Mouse (Mus musculus) myocyte (in vitro differentiated cells): ENCODE data around the gene Sacm1l. TPM values are rescaled to one million over a fixed set of nuclear protein-coding genes. Genes with fewer than 3 reads are reported as not detected.

Experiments used
- H3K27me3 ChIP-seq: one replicate; pipeline ENCODE4 v1.6.1; 2011; ENCODE audit not compliant: control insufficient read depth, insufficient read depth, insufficient read length
- H3K36me3 ChIP-seq: one replicate; pipeline ENCODE4 v1.6.1; 2011; ENCODE audit not compliant: control insufficient read depth, insufficient read depth
- H3K4me2 ChIP-seq: one replicate; pipeline ENCODE4 v1.6.1; 2011; ENCODE audit warnings: low read depth, control low read depth
- H3K4me3 ChIP-seq: one replicate; pipeline ENCODE4 v1.5.1; 2011; ENCODE audit warnings: mild to moderate bottlenecking, control low read depth, moderate library complexity
- H3K79me2 ChIP-seq: one replicate; pipeline ENCODE4 v1.6.1; 2011; ENCODE audit not compliant: control insufficient read depth, insufficient read depth
- H3ac ChIP-seq: one replicate; pipeline ENCODE4 v1.6.1; 2011; ENCODE audit not compliant: control insufficient read depth, insufficient read length
- CEBPB ChIP-seq: IDR thresholded peaks from 2 replicates; pipeline ENCODE4 v1.6.1; 2011; ENCODE audit warnings: mild to moderate bottlenecking, moderate library complexity; ENCODE audit not compliant: poor library complexity, insufficient read depth, severe bottlenecking
- E2F4 ChIP-seq: IDR thresholded peaks from one replicate; pipeline ENCODE4 v1.6.1; 2011; ENCODE audit warnings: mild to moderate bottlenecking, control low read depth, moderate library complexity; ENCODE audit not compliant: insufficient read depth
- MAX ChIP-seq: IDR thresholded peaks from one replicate; pipeline ENCODE4 v1.6.1; 2011; ENCODE audit warnings: low read depth, mild to moderate bottlenecking, control low read depth
- MYOD1 ChIP-seq, 3 experiments: IDR thresholded peaks; one replicate each; pipeline ENCODE4 v1.6.1; 2011; ENCODE audit warnings: control low read depth in 2 of 3, low read depth in 2 of 3, mild to moderate bottlenecking in 2 of 3, moderate library complexity in 1 of 3; ENCODE audit not compliant: insufficient read length in 2 of 3, control insufficient read depth in 1 of 3
- MYOG ChIP-seq, 3 experiments: IDR thresholded peaks; one replicate each; pipeline ENCODE4 v1.6.1; 2011; ENCODE audit warnings: control low read depth in 2 of 3, low read depth in 2 of 3, mild to moderate bottlenecking in 2 of 3; ENCODE audit not compliant: insufficient read length in 2 of 3, control insufficient read depth in 1 of 3, insufficient read depth in 1 of 3
- POLR2A ChIP-seq: IDR thresholded peaks from one replicate; pipeline ENCODE4 v1.6.1; 2011; ENCODE audit warnings: low read depth, mild to moderate bottlenecking, control low read depth, moderate library complexity; ENCODE audit not compliant: insufficient read length
- POLR2AphosphoS2 ChIP-seq: IDR thresholded peaks from one replicate; pipeline ENCODE4 v1.6.1; 2011; ENCODE audit warnings: low read depth, control low read depth; ENCODE audit not compliant: insufficient read length
- REST ChIP-seq: IDR thresholded peaks from one replicate; pipeline ENCODE4 v1.6.1; 2011; ENCODE audit warnings: mild to moderate bottlenecking, control low read depth, moderate library complexity; ENCODE audit not compliant: insufficient read depth, insufficient read length
- SRF ChIP-seq: IDR thresholded peaks from one replicate; pipeline ENCODE4 v1.6.1; 2011; ENCODE audit warnings: low read depth; ENCODE audit not compliant: control insufficient read depth, insufficient read length
- TCF12 ChIP-seq: IDR thresholded peaks from one replicate; pipeline ENCODE4 v1.6.1; 2011; ENCODE audit warnings: mild to moderate bottlenecking, control low read depth; ENCODE audit not compliant: poor library complexity, insufficient read depth, severe bottlenecking
- TCF3 ChIP-seq: IDR thresholded peaks from one replicate; pipeline ENCODE4 v1.6.1; 2011; ENCODE audit warnings: low read depth, control low read depth; ENCODE audit not compliant: insufficient read length
- USF1 ChIP-seq: IDR thresholded peaks from one replicate; pipeline ENCODE4 v1.6.1; 2011; ENCODE audit warnings: low read depth, mild to moderate bottlenecking, control low read depth, moderate library complexity
- polyA plus RNA-seq: library from polyadenylated mRNA; unstranded; fragments of >200 nt; fragmentation: generic; extraction: Trizol; gene quantifications from one replicate; pipeline ENCODE4 v1.2.1, GENCODE M21; 2012; ENCODE audit warnings: missing spikeins

Sacm1l gene
- polyA plus RNA-seq, 1 experiment: 11.0 TPM

GRCm38 (mm10) chr9:123490930-123491329 is 38.6 kb upstream of the Sacm1l start:
- TF ChIP-seq TCF3 (no peak), CEBPB (no peak), SRF (no peak), MYOD1 (IDR thresholded peaks at IDR 0.05; ENCODE audit: control insufficient read depth in 1 of 3, insufficient read length in 2 of 3, low read depth in 2 of 3) (no peak), POLR2AphosphoS2 (no peak), POLR2A (no peak), MAX (no peak), MYOG (IDR thresholded peaks at IDR 0.05; ENCODE audit: control insufficient read depth in 1 of 3, insufficient read depth in 1 of 3, insufficient read length in 2 of 3, low read depth in 2 of 3) (no peak), USF1 (no peak), TCF12 (no peak), REST (no peak), E2F4 (no peak)

DNA sequence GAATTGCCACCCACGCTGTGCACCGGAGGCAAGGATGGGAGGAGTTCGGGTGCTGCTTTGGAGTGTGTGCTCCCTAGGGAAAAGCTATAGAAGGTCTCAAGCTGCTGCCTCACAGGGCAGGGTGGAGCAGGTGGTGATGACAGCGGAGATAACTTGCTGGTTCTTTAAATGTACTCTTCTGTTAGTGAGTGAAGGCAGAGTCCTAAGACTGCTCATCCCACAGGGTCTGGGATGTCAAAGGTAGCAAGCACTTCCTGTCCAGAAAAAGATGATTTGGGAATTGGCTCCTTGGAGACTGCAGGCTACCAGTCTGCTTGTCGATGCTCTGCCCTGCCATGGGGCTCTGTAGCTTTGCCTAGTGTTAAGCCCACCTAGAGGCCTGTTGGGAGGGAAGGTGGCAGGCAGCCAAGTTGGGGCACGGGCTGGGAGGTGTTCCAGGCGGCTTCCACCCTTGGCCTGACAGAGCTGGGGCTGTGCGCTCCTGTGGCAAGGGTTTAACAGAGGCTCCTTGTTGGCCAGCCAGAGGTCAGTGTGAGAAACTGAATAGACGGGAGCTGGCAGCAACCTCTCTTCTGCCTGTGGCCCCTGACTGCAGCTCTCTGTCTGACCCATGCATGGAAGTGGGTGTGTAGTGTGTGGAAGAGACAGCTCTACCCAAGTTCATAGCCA is 37.5 kb upstream of the Sacm1l start:
- Histone ChIP-seq H3K27me3 (no peaks in the 10 kb centered on the region), H3K36me3 (peaks cover 5% of the 10 kb centered on the region), H3K4me3 (no peak overlapping the region), H3K4me2 (no peak overlapping the region), H3K79me2 (peaks cover 86% of the 10 kb centered on the region), H3ac (no peak overlapping the region)
- TF ChIP-seq USF1: no peak
- no peak for TF ChIP-seq TCF12
- no peak for TF ChIP-seq REST
- no peak for TF ChIP-seq POLR2AphosphoS2
- TF ChIP-seq TCF3: no peak
- TF ChIP-seq CEBPB: no peak
- no peak for TF ChIP-seq MYOD1 (IDR thresholded peaks at IDR 0.05; ENCODE audit: control insufficient read depth in 1 of 3, insufficient read length in 2 of 3, low read depth in 2 of 3)
- no peak for TF ChIP-seq SRF
- no peak for TF ChIP-seq POLR2A
- TF ChIP-seq E2F4: no peak
- TF ChIP-seq MYOG (IDR thresholded peaks at IDR 0.05; ENCODE audit: control insufficient read depth in 1 of 3, insufficient read depth in 1 of 3, insufficient read length in 2 of 3, low read depth in 2 of 3): no peak
- no peak for TF ChIP-seq MAX

More at GRCm38 (mm10) chr9:123490930-123491329, 38.6 kb upstream of the Sacm1l start:
- no peak overlapping the region for H3ac ChIP-seq
- H3K27me3 ChIP-seq: no peaks in the 10 kb centered on the region
- H3K79me2 ChIP-seq: peaks cover 93% of the 10 kb centered on the region
- H3K36me3 ChIP-seq: peaks cover 8% of the 10 kb centered on the region
- H3K4me3 ChIP-seq: no peak overlapping the region
- H3K4me2 ChIP-seq: peak overlapping the region; percentile 50

GRCm38 (mm10) chr9:123496665-123497064 is 32.9 kb upstream of the Sacm1l start:
- TF ChIP-seq POLR2A: no peak
- no peak for TF ChIP-seq E2F4
- no peak for TF ChIP-seq USF1
- TF ChIP-seq MYOD1 (IDR thresholded peaks at IDR 0.05; ENCODE audit: control insufficient read depth in 1 of 3, insufficient read length in 2 of 3, low read depth in 2 of 3): no peak
- TF ChIP-seq MAX: no peak
- TF ChIP-seq CEBPB: no peak
- no peak for TF ChIP-seq TCF12
- TF ChIP-seq SRF: no peak
- Histone ChIP-seq H3K4me3 (no peak overlapping the region), H3K36me3 (peaks cover 6% of the 10 kb centered on the region), H3K79me2 (peaks cover 67% of the 10 kb centered on the region), H3K27me3 (no peaks in the 10 kb centered on the region), H3K4me2 (no peak overlapping the region), H3ac (no peak overlapping the region)

GRCm38 (mm10) chr9:123497906-123498305 is 31.7 kb upstream of the Sacm1l start:
- H3K36me3 ChIP-seq: peaks cover 10% of the 10 kb centered on the region
- TF ChIP-seq CEBPB (no peak), REST (no peak), TCF12 (no peak), POLR2AphosphoS2 (no peak), E2F4 (no peak), USF1 (no peak), MAX (no peak), TCF3 (no peak), SRF (no peak), MYOD1 (IDR thresholded peaks at IDR 0.05; ENCODE audit: control insufficient read depth in 1 of 3, insufficient read length in 2 of 3, low read depth in 2 of 3) (no peak), MYOG (IDR thresholded peaks at IDR 0.05; ENCODE audit: control insufficient read depth in 1 of 3, insufficient read depth in 1 of 3, insufficient read length in 2 of 3, low read depth in 2 of 3) (no peak), POLR2A (no peak)
- H3K79me2 ChIP-seq: peaks cover 55% of the 10 kb centered on the region
- H3ac ChIP-seq: no peak overlapping the region
- H3K4me3 ChIP-seq: no peak overlapping the region
- H3K27me3 ChIP-seq: no peaks in the 10 kb centered on the region
- no peak overlapping the region for H3K4me2 ChIP-seq

DNA sequence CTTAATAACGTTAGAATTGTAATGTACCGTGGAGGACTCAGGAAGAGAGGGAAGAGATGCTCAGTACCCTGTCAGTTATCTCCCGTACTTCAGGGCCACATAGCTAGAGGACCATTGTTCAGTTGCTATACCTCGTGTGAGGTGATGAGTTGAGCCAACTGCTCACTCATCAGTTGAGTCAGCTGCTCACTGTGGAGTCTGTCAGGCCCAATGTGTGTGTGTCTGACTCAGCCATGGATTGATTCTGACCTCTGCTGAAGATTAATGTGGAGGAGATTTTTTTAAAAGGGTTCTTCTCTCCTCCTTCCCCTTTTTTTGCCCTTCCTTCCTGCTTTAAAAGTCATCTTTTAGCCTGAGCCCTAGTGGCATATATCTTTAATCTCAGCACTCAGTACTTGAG is 29.1 kb upstream of the Sacm1l start:
- H3K79me2 ChIP-seq: peaks cover 29% of the 10 kb centered on the region
- TF ChIP-seq POLR2A: no peak
- no peak for TF ChIP-seq TCF12
- no peak for TF ChIP-seq CEBPB
- peak in 1 of 3 experiments; percentile 9 for TF ChIP-seq MYOG (IDR thresholded peaks at IDR 0.05; ENCODE audit: control insufficient read depth in 1 of 3, insufficient read depth in 1 of 3, insufficient read length in 2 of 3, low read depth in 2 of 3)
- TF ChIP-seq REST: no peak
- no peak for TF ChIP-seq USF1
- TF ChIP-seq MYOD1 (IDR thresholded peaks at IDR 0.05; ENCODE audit: control insufficient read depth in 1 of 3, insufficient read length in 2 of 3, low read depth in 2 of 3): peak in 2 of 3 experiments; percentile 36 to 67
- no peak overlapping the region for H3K4me2 ChIP-seq
- no peak overlapping the region for H3K4me3 ChIP-seq
- no peaks in the 10 kb centered on the region for H3K27me3 ChIP-seq
- H3ac ChIP-seq: no peak overlapping the region
- peaks cover 16% of the 10 kb centered on the region for H3K36me3 ChIP-seq
